Mouse (Mus musculus) bone marrow, adult 2 months (tissue): ENCODE measurements around the gene Apol8. TPM values are rescaled to one million over a fixed set of nuclear protein-coding genes. Genes with fewer than 3 reads are reported as not detected.

Experiments used
- H3K27ac ChIP-seq: fragments of 200-500 bp; 2 replicates; pipeline ENCODE4 v1.5.1; 2012; ENCODE audit warnings: low read depth, mild to moderate bottlenecking, control low read depth, inconsistent platforms, low read length; ENCODE audit not compliant: control insufficient read depth, poor library complexity, insufficient read depth
- H3K4me1 ChIP-seq: fragments of 200-500 bp; 2 replicates; pipeline ENCODE4 v1.6.1; 2011; ENCODE audit warnings: low read length; ENCODE audit not compliant: control insufficient read depth, insufficient read depth
- H3K4me3 ChIP-seq: fragments of 200-500 bp; replicated peaks from 2 replicates; pipeline ENCODE3; 2011; ENCODE audit warnings: mild to moderate bottlenecking, low read depth, low read length, control low read depth; ENCODE audit not compliant: control insufficient read depth
- CTCF ChIP-seq: fragments of 200-500 bp; IDR thresholded peaks from 2 replicates; pipeline ENCODE4 v1.5.1; 2011; ENCODE audit warnings: low read length, control low read depth; ENCODE audit not compliant: control insufficient read depth, insufficient read depth
- POLR2A ChIP-seq: fragments of 200-500 bp; IDR thresholded peaks from 2 replicates; pipeline ENCODE4 v1.6.1; 2011; ENCODE audit warnings: low read depth, mild to moderate bottlenecking, control low read depth, low read length, borderline replicate concordance; ENCODE audit not compliant: control insufficient read depth
- WGBS: fragments of 180-500 bp; shearing (Covaris S2); methylation state at CpG from one replicate; pipeline ENCODE4 v1.1.7; 2018; 5-methylcytosine and 5-hydroxymethylcytosine counted together
- polyA plus RNA-seq: library from polyadenylated mRNA; stranded (reverse); fragments of >200 nt; gene quantifications from 2 replicates; pipeline ENCODE4 v1.2.4, GENCODE M21; 2011; ENCODE audit warnings: low replicate concordance; ENCODE audit not compliant: missing spikeins, insufficient read depth, insufficient read length

The Apol8 gene
- polyA plus RNA-seq, 1 experiment: 47.8 TPM

DNA sequence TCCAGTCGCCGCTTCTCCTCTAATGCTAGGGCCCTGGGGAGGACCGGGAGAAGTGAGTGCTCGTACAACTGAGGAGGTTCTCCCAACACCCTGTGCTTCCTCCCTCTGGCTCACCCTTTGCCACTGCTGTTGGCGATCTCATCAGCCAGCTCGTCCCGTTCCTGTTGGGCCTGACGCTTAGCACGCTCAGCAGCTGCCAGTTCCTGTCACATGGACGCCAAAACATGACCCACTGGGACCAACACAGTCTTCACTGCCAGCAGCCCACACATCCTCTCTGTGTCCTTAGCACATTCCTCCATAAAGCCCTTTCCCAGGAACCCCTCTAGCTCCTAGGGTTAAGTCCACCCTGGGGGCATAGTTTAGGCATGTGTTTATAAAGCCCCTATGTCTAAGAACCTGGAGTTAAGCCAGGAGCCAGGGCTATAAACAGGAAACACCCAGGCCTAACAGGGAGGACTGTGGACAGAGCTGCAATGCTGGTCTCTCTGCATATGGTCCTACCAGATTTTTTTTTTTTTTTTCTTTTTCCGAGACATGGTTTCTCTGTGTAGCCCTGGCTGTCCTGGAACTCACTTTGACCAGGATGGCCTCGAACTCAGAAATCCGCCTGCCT lies 7.7 kb upstream of the Apol8 start:
- whole genome bisulfite sequencing: 72% methylated on average over 13 of the region's 13 CpGs
- Histone ChIP-seq H3K27ac (no peak overlapping the region), H3K4me3 (no peak overlapping the region), H3K4me1 (no peaks in the 10 kb centered on the region)
- no peak for TF ChIP-seq CTCF
- TF ChIP-seq POLR2A: peak; percentile 17; the same call in 1 of the 2 replicates

DNA sequence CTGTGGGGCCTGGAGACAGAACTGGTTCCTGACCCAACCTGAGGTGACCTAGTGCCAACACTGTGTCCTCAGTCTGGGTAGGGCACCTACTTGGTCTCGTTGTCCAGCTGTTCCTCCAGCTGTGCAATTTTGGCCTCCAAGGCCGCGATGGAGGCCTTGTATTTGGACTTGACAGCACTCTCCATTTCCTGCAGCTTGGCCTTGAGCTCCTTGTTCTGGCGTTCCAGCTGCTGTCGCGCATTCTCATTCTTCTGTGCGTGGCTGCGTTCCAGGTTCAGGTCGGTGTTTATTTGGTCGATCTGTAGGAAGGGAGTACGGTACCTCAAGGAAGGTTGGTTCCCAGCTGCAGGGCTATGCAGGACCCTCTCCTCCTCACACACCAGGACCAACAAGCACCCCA lies 6.9 kb upstream of the Apol8 start:
- H3K4me3 ChIP-seq: no peak overlapping the region
- no peaks in the 10 kb centered on the region for H3K4me1 ChIP-seq
- H3K27ac ChIP-seq: no peak overlapping the region
- 92% methylated on average over 11 of the region's 11 CpGs for WGBS
- no peak for TF ChIP-seq CTCF
- no peak for TF ChIP-seq POLR2A

DNA sequence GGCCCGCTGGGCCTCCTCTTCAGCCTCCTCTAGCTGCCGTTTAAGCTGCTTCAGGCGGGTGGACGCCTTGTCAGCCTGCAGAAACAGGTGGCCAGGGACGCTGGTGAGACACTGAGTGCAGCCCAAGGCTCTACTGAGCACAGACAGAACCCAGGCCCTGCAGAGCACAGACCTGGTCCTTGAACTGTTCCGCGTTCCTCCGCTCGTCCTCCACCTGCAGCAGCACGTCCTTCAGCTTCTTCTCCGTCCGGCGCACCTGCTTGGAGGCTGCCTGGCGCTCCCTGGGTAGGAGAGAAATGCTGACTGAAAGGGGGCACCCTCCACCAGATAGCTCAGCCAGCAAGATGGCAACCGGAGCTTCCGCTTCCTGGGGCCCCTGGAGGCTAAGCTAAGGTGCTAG lies 6.2 kb upstream of the Apol8 start:
- Histone ChIP-seq H3K4me3 (no peak overlapping the region), H3K4me1 (no peaks in the 10 kb centered on the region), H3K27ac (no peak overlapping the region)
- TF ChIP-seq POLR2A: 0 out of 2 replicates have a peak, but pooled peaks have one; percentile 19
- no peak for TF ChIP-seq CTCF
- WGBS: 89% methylated on average over 16 of the region's 16 CpGs

DNA sequence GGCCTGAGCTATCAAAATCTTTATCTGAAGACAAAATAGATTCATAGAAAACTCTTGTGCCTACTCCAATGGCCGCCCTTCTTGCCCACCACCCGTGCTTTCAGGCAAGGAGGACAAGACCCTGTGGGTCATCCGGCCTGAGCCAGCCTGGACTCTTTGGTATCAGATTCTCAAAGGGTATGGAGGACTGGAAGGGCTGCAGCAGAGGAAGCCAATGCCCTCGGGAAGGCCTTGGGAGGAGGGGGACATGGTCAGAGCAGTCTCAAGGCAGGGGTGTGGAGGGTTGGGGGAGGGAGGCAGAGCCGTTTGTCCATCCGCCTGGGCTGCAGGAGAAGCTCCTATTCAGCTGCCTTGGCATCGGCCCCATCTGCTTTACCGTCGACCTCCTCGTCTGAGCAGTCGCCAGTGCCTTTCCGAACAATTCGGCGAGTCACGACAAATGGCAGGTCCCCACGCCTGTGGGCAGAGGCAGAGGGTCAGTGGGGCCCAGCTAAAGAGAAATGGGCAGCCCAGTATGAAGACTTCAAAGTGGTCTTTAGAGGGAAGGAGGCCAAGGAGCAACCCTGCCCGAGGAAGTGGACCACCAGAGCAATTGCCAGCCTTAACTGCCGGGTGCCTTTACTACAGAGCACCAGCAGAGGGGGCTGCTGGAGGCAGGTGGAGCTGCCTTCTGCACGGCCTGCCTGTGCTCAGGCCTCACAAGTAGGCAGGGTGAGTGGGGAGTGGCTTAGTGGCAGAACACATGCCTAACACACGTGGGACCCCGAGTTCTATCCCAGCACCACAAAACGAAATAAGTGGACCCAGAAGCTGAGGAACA lies 5.0 kb upstream of the Apol8 start:
- no peaks in the 10 kb centered on the region for H3K4me1 ChIP-seq
- TF ChIP-seq CTCF (peak; percentile 71), POLR2A (no peak)

DNA sequence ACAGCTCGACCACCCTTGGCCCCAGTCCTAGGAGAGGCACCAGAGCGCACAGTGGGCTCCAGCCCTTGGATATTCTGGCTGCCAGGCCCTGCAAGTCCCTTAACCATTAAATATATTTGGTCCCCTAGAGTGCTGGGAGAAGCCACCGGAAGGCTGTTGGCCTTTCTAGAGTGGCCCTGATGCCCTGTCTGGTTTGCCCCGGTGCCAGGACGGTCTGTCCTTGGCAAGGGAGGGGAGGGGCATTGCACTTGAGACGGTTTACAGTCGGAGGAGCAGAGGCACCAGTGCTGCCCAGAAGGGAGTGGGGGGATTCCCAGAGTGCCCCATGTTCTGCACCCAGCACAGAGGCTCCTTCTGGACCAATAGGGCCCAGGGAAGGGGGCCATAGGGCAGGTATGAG lies 4.3 kb upstream of the Apol8 start:
- no peak overlapping the region for H3K4me3 ChIP-seq
- H3K4me1 ChIP-seq: peaks cover under 1% of the 10 kb centered on the region; the same call in 1 of the 2 replicates
- H3K27ac ChIP-seq: no peak overlapping the region
- WGBS: 96% methylated on average over 7 of the region's 7 CpGs
- TF ChIP-seq CTCF (no peak), POLR2A (no peak)

More for the DNA sequence above, 5.0 kb upstream of the Apol8 start:
- WGBS: 73% methylated on average over 22 of the region's 22 CpGs
- Histone ChIP-seq H3K4me3 (no peak overlapping the region), H3K27ac (no peak overlapping the region)

DNA sequence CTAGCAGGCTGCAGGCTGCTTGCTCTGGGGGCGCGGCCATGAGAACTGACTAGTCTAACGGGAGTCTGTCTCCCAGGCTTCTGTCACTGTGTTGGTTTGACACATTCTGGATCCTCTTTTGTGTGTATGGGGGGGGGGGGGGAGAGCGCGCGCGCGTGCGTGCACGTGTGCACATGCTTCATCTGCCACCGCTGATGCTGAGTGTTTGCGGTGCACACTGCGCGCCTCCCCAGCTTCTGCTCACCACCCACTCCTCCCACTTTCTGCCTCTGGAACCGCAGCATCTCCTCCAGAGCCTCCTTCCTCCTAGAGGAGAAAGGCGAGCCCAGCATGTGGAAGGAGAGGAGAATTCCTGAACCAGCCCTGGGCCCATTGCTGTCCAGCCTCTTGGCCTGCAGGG lies 3.2 kb upstream of the Apol8 start:
- WGBS: 93% methylated on average over 16 of the region's 16 CpGs
- H3K4me1 ChIP-seq: peaks cover 1% of the 10 kb centered on the region; the same call in 1 of the 2 replicates

DNA sequence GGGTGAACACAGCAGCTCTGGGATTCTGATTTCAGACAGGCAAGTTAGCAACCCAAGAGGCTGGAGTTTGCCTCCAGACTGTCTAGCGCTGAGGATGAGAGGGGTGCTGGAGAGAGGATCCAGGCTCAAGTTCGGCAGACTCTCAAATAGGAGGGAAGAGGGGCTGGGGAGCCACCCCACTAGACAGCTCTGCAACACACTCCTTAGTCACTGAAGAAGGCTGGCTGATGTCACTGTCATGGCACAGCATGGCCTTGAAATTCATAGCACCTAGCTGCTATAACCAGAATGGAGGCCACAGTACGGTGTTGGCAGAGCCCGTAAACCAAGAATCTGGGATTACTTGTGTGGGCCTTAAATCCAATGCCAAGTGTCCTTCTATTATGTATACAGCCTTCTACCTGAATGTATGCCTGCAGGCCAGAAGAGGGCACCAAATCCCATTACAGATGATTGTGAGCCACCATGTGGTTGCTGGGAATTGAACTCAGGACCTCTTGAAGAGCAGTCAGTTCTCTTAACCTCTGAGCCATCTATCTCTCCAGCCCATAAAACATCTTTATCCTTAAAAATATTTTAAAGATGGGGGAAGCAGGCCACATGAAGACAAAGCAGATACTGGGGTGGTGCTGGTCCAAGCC lies 903 bp upstream of the Apol8 start:
- no peak overlapping the region for H3K27ac ChIP-seq
- no peak for TF ChIP-seq CTCF
- TF ChIP-seq POLR2A: no peak
- WGBS: 84% methylated on average over 4 of the region's 4 CpGs

More for the DNA sequence above, 3.2 kb upstream of the Apol8 start:
- no peak overlapping the region for H3K27ac ChIP-seq
- TF ChIP-seq CTCF (no peak), POLR2A (no peak)
- no peak overlapping the region for H3K4me3 ChIP-seq

DNA sequence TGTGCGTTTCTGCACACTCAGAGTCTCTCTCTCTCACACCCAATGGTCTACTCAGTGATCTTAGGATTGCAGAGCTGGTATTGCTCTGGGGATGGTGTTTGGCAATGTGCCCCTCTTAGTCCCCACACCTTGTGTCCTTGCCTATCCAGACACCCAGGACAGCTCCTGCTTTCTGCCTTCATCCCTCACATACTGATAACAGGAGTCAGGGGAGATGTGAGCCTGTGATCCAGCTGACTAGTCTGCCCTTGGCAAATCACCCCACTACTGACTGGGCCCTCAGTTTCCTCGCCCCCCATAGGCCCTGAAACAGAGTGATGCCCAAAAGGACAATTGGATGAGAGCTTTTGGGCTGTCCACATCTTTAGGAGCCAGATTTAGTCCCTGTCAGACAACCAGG lies 722 bp downstream of the Apol8 start:
- no peak for TF ChIP-seq CTCF
- no peak for TF ChIP-seq POLR2A
- peak overlapping the region; percentile 38 for H3K4me3 ChIP-seq
- WGBS: 62% methylated on average over 2 of the region's 2 CpGs
- H3K4me1 ChIP-seq: peaks cover 1% of the 10 kb centered on the region; the same call in 1 of the 2 replicates
- 0 out of 2 replicates have a peak overlapping the region, but pooled peaks have one; percentile 38 for H3K27ac ChIP-seq

More for the DNA sequence above, 903 bp upstream of the Apol8 start:
- Histone ChIP-seq H3K4me1 (peaks cover 1% of the 10 kb centered on the region; the same call in 1 of the 2 replicates), H3K4me3 (no peak overlapping the region)
